Mouse (Mus musculus): ENCODE measurements around the gene Hip1. TPM values are rescaled to one million over a fixed set of nuclear protein-coding genes. Genes with fewer than 3 reads are reported as not detected.

Gene Hip1
- polyA plus RNA-seq (2012; rRNA removed), result 33.2 and 39.5 TPM in 2 replicates

DNA sequence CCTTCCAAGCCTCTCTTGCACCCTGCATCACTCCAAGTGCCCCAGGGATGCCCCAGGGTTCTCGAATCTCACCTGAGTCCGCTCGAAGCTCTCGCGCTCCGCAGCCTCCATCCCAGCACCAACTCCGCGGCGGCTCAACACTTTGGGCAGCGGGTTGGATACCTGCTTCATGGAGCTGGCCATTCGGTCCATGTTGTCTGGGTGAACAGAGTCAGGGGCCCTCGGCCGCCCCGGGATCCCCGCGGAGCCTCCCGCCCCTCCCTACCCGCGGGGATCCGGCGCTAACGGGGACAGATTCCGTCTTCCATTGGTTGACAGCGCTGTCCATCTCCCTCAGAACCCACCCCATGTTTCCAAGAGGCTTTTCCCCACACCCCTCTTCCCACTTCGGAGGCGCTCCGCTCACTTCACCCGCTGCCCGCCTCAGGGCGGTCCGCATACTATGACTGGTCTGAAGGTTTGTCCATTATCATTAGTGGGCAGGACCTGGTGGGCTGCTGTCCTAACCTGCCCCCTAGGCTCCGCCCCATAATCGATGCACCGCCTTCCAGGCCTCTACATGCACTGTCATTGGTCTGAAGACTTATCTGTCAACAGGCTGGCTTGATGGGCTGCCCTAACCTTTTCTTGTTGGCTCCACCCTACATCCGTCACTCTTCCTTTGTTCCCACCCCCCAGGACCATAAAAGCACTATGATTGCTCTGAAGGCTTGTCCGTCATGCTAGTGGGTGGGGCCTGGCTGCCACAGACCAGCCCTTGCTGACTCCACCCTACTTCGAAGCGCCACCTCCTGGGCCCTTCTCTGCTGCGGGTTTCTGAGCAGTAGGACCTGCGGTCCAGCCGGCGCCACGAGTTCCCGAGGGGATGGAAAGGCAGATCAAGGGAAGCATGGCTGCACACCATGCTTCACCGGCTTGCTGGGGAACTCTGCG is at the start of gene Hip1:
Gene Hip1 (minus strand): TSS at position 256 of the 933 bp plus-strand sequence.

DNA sequence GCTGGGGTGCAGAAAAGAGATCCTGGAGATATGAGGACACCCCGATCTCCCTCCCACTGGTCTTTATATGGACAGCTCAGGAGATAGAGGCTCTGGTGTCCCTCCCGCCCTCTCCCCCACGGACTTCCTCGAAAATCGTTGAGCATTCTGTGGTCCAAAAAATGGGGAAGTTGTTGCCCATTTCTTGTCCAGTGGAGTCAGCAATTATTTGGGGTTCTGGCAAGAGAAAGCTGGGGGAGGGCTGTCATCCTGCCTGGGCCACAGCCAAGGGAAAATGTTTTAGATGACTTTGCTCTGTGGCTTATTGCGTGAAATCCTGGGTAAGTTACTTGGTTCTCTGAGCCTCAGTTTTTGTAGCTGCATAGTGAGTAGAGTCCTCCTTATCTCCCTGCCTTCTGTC is 28.1 kb upstream of the Hip1 start, which contains the start of gene Ccl24:
Gene Ccl24 (minus strand): TSS at position 44 of the 400 bp plus-strand sequence.

DNA sequence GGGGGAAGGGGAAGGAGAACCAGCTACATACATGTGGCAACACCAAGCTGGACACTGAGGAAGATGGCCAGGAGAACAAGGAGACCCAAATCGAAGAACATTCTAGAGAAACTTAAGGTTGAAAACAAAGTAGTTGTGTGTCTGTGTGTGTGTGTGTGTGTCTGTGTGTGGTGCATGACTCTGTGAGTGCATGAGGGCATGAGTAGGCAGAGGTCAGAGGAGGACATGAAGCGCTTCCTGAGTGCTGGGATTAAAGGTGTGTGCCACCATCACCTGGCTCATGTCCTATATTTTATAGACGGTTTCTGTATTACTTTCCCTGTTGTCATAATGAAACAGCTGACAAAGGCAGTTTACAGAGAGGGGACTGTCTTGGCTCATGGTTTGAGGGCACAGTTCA is 18.5 kb upstream of the Hip1 start, which contains the start of gene Ccl26:
Gene Ccl26 (minus strand): TSS at position 101 of the 400 bp plus-strand sequence.

DNA sequence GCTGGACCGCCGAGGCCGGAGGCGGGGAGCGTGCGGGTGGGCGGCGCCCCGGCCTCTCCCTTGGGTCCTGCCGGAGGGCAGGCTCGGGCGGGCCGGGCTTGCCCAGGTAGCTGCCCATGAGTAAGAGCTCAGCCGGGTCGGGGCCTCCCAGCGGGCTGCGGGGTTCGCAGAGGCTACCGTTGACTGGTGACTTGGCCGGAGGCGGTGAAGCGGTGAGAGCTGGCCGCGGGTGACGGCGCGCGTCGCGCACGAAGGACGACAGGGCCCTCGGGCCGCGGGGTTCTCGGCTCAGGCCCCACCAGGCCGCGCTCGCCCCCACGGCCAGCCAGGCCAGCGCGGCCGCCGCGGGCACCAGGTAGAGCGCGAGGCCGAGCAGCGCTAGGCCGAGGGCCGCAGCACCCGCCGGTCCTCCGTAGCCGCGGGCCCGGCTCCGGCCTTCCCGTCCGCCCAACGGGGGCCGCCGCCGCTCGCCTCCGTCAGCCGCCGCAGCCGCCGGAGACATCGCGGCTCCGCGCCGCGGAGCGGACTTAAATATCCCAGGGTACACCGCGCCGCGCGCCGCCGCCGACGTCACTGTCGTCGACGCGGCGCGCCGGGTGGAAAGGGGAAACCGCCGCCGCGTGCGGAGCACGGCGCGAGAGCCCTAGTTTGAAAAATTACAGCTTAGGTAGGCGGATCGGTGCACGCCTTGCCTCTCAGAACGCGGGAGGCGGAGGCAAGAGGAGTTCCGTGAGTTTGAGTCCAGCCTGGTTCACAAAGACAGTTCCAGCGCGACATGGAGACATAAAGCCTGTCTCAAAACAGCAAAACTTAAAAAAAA is 150.7 kb downstream of the Hip1 start, which contains the start of gene Pom121:
Gene Pom121 (minus strand): TSS at position 543 of the 820 bp plus-strand sequence.

DNA sequence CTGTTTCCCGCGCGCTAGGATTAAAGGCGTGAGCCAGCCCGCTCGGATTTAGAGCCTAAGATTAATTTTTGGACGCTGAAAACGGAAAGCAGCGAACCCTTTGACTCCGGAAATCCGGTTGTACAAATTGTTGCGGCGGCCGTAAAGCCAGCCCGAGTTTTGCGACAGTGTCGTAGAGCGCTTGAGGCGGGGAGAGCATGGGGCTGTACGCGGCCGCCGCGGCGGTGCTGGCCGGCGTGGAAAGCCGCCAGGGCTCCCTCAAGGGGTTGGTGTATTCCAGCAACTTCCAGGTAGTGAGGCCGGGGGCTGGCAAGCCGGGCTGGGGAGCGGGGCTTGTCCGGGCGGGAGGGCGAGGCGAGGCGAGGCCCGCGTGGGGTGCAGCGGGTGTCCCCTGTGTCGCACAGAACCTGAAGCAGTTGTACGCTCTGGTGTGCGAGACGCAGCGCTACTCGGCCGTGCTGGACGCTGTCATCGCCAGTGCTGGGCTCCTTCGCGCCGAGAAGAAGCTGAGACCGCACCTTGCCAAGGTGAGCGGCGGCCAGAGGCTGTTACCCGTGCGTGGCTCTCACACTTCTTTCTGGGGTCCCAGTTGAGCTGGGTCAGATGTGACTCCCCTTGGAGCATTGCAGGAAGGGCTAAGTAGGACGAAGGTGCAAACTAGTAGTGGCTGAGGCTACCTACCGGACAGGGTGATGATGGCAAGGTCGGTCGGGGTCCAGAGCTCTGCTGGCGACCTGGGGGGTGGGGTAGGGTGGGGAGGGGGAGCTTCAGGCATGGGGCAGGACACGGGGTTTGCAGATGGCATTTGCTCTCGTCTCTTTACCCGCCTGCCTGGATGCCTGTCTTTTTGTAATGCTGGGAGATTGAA is 174.9 kb downstream of the Hip1 start, which contains the start of gene Nsun5:
Gene Nsun5 (plus strand): TSS at position 167 of the 868 bp plus-strand sequence.

Other genes starting within 250 kb of the Hip1 start
- gene Fkbp6, start 195.1 kb downstream of the Hip1 start, polyA plus RNA-seq (2012; rRNA removed), result 2.1 and 3.0 TPM in 2 replicates
- 1.5 and 2.0 TPM in 2 replicates for gene Trim50, start 191.8 kb downstream of the Hip1 start, polyA plus RNA-seq (2012; rRNA removed)
- gene Nsun5, start 175.2 kb downstream of the Hip1 start, polyA plus RNA-seq (2012; rRNA removed), result 47.1 and 49.2 TPM in 2 replicates
- gene Pom121, start 150.6 kb downstream of the Hip1 start, polyA plus RNA-seq (2012; rRNA removed), result 21.9 and 30.1 TPM in 2 replicates
- gene Ccl26, start 18.4 kb upstream of the Hip1 start, polyA plus RNA-seq (2012; rRNA removed), result not detected in 2 replicates
- 1.1 and 1.2 TPM in 2 replicates for gene Ccl24, start 27.9 kb upstream of the Hip1 start, polyA plus RNA-seq (2012; rRNA removed)
- 50.9 and 56.4 TPM in 2 replicates for gene Rhbdd2, start 87.5 kb upstream of the Hip1 start, polyA plus RNA-seq (2012; rRNA removed)
- 225 and 283 TPM in 2 replicates for gene Por, start 124.9 kb upstream of the Hip1 start, polyA plus RNA-seq (2012; rRNA removed)
- gene Tmem120a, start 199.3 kb upstream of the Hip1 start, polyA plus RNA-seq (2012; rRNA removed), result 60.9 and 62.6 TPM in 2 replicates
- gene Styxl1, start 233.3 kb upstream of the Hip1 start, polyA plus RNA-seq (2012; rRNA removed), result 2.3 and 2.6 TPM in 2 replicates
- gene Mdh2, start 233.4 kb upstream of the Hip1 start, polyA plus RNA-seq (2012; rRNA removed), result 551 and 725 TPM in 2 replicates

Data from ovary, adult 2 months (tissue).